ENCODE assay signal across 14 mouse cellular contexts in the genomic region with DNA sequence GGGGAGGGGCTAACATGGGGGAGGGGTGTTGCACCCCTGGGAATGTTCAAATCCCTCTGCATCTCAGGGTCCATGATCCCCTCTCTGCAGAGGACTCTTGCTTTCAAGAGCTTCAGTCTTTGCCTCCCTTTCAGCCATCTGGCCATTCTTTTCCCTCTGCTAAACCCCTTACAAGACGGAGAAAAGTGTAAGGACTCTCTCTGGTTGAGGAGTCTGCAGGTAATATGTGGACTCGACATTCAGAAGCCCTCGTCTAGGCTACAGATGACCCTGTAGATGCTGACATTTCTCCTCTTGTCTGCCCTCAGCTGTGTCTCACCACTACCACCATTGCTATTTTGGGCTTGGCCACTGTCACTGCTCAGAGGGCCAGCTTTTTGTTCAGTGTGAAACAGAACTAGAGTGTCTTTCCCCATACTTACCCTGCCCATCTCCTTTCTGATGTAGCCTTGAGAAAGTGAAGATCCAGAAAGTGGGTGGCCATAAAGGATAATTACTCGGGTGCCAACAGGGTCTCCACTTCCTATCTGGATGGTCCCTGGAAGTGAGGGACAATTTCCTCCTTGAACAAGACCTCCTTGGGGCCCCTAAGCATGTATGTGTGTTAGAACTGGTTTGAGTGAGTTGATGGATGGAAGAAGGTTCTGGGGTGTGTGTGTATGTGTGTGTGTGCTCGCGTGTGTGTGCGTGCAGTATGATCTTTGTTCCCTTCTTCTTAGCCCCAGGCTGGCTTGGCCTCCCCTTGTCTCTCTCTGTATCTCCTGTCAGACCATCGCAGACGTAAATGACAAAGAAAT. TPM values are rescaled to one million over a fixed set of nuclear protein-coding genes. Genes with fewer than 3 reads are reported as not detected.
A peak's percentile ranks its signal among the peaks of the same experiment; 100 is the strongest.
DNase-seq lines count a peak whose midpoint lies in the region; ATAC-seq and TF ChIP-seq lines count a peak whose summit lies in the region.
"Had no signal": no experiment of that assay in that cellular context is flagged by ENCODE, and none has a peak within 500 bp of the region (broad histone marks: within the 10 kb centered on the region; RNA-seq: fewer than 3 reads in every experiment).

No protein-coding gene starts in this region.

- H3K4me3 ChIP-seq in gastrocnemius, adult 2 months = no peak overlapping the region
- H3K4me3 ChIP-seq in embryonic facial prominence, embryonic 11.5 days (ENCODE audit: low read depth, low read length) = no peak overlapping the region
- no peak overlapping the region for H3K4me3 ChIP-seq in hindbrain, embryonic 10.5 days
- no peak overlapping the region for H3K4me3 ChIP-seq in limb, embryonic 12.5 days (replicated peaks)
- no peak overlapping the region for H3K4me3 ChIP-seq in liver, postnatal 0 days (ENCODE audit: low read depth, low read length)
- H3K4me3 ChIP-seq: lung, embryonic 15.5 days had no signal

- H3K9ac ChIP-seq in embryonic facial prominence, embryonic 11.5 days (replicated peaks; ENCODE audit: low read length) = peak overlapping the region; percentile 32
- H3K9ac ChIP-seq in limb, embryonic 12.5 days (replicated peaks) = no peak overlapping the region
- no peak overlapping the region for H3K9ac ChIP-seq in liver, postnatal 0 days (replicated peaks)
- H3K9ac ChIP-seq: lung, embryonic 15.5 days had no signal

- no peak overlapping the region for H3K4me2 ChIP-seq in embryonic facial prominence, embryonic 11.5 days (ENCODE audit: low read depth, low read length)
- 0 out of 2 replicates have a peak overlapping the region, but pooled peaks have one; percentile 13 for H3K4me2 ChIP-seq in limb, embryonic 12.5 days
- H3K4me2 ChIP-seq in liver, postnatal 0 days (ENCODE audit: low read depth, low read length) = no peak overlapping the region
- H3K4me2 ChIP-seq: lung, embryonic 15.5 days had no signal

- H3K9me3 ChIP-seq in embryonic facial prominence, embryonic 11.5 days (replicated peaks; ENCODE audit: control insufficient read depth, low read length) = no peaks in the 10 kb centered on the region
- no peaks in the 10 kb centered on the region for H3K9me3 ChIP-seq in hindbrain, embryonic 10.5 days
- H3K9me3 ChIP-seq in limb, embryonic 12.5 days = no peaks in the 10 kb centered on the region
- no peaks in the 10 kb centered on the region for H3K9me3 ChIP-seq in liver, postnatal 0 days (ENCODE audit: low read length)
- H3K9me3 ChIP-seq: lung, embryonic 15.5 days had no signal

- H3K36me3 ChIP-seq in embryonic facial prominence, embryonic 11.5 days (replicated peaks; ENCODE audit: control insufficient read depth, insufficient read depth, low read depth, low read length) = no peaks in the 10 kb centered on the region
- peaks cover 2% of the 10 kb centered on the region; the same call in 1 of the 2 replicates for H3K36me3 ChIP-seq in hindbrain, embryonic 10.5 days
- H3K36me3 ChIP-seq in limb, embryonic 12.5 days = peaks cover 8% of the 10 kb centered on the region
- H3K36me3 ChIP-seq in liver, postnatal 0 days (replicated peaks; ENCODE audit: insufficient read depth, low read length) = peaks cover 2% of the 10 kb centered on the region
- H3K36me3 ChIP-seq: lung, embryonic 15.5 days had no signal

- peak overlapping the region; percentile 20; the same call in 1 of the 2 replicates for H3K27ac ChIP-seq in gastrocnemius, adult 2 months
- H3K27ac ChIP-seq in embryonic facial prominence, embryonic 11.5 days (replicated peaks; ENCODE audit: low read depth, low read length) = no peak overlapping the region
- H3K27ac ChIP-seq in hindbrain, embryonic 10.5 days = peak overlapping the region; percentile 78
- H3K27ac ChIP-seq in limb, embryonic 12.5 days = peak overlapping the region; percentile 72
- no peak overlapping the region for H3K27ac ChIP-seq in liver, postnatal 0 days (ENCODE audit: low read depth)
- H3K27ac ChIP-seq: lung, embryonic 15.5 days; stomach, postnatal 0 days had no signal

- H3K4me1 ChIP-seq in embryonic facial prominence, embryonic 11.5 days (ENCODE audit: control insufficient read depth, insufficient read depth, low read length) = peaks cover 9% of the 10 kb centered on the region; the same call in 1 of the 2 replicates
- peaks cover 84% of the 10 kb centered on the region for H3K4me1 ChIP-seq in hindbrain, embryonic 10.5 days (replicated peaks)
- H3K4me1 ChIP-seq in limb, embryonic 12.5 days (replicated peaks) = peaks cover 91% of the 10 kb centered on the region
- no peaks in the 10 kb centered on the region for H3K4me1 ChIP-seq in liver, postnatal 0 days (ENCODE audit: insufficient read depth)
- H3K4me1 ChIP-seq: lung, embryonic 15.5 days had no signal

- TF ChIP-seq EP300 in liver, postnatal 0 days (IDR thresholded peaks at IDR 0.05; ENCODE audit: low read depth) = no peak

- intact Hi-C loops in gastrocnemius, adult 2 months (cut with DNase I) = loop anchor here (5.0 kb wide), 1 partner anchor 108 kb away; no protein-coding TSS in a partner anchor
- intact Hi-C loops in gastrocnemius, postnatal 14 days (cut with DNase I; ENCODE audit: low total_unique reads) = no loop called here

- no peaks in the 10 kb centered on the region for H3K27me3 ChIP-seq in embryonic facial prominence, embryonic 11.5 days (ENCODE audit: control insufficient read depth, insufficient read depth, low read length)
- H3K27me3 ChIP-seq in hindbrain, embryonic 10.5 days (ENCODE audit: insufficient read depth, poor library complexity, severe bottlenecking) = no peaks in the 10 kb centered on the region
- H3K27me3 ChIP-seq in limb, embryonic 12.5 days = 0 out of 2 replicates have a peak, but pooled peaks cover 4% of the 10 kb centered on the region
- H3K27me3 ChIP-seq in liver, postnatal 0 days (ENCODE audit: insufficient read depth, low read length) = no peaks in the 10 kb centered on the region
- H3K27me3 ChIP-seq: lung, embryonic 15.5 days had no signal

- TF ChIP-seq CTCF in gastrocnemius, adult 2 months (IDR thresholded peaks at IDR 0.05) = no peak
- TF ChIP-seq CTCF in liver, postnatal 0 days (IDR thresholded peaks at IDR 0.05; ENCODE audit: low read depth) = no peak

- ATAC-seq in embryonic facial prominence, embryonic 11.5 days (replicated peaks; ENCODE audit: insufficient number of reproducible peaks, low FRiP score, low TSS enrichment, low read depth) = 0 out of 2 replicates have a peak, but pooled peaks have one; percentile 0
- no peak for ATAC-seq in limb, embryonic 12.5 days (ENCODE audit: insufficient number of reproducible peaks, insufficient read depth, low FRiP score, low TSS enrichment, low read depth)
- no peak for ATAC-seq in liver, postnatal 0 days
- ATAC-seq in frontal cortex, adult (ENCODE audit: low TSS enrichment) = no peak

- 30% methylated on average over 9 of the region's 9 CpGs for WGBS in embryonic facial prominence, embryonic 11.5 days
- WGBS in hindbrain, embryonic 10.5 days = 45% methylated on average over 9 of the region's 9 CpGs
- WGBS in limb, embryonic 12.5 days = 33% methylated on average over 9 of the region's 9 CpGs
- 75% methylated on average over 9 of the region's 9 CpGs for WGBS in liver, postnatal 0 days (ENCODE audit: insufficient replicate concordance)

- DNase-seq in gastrocnemius, adult 2 months = no peak
- no peak for DNase-seq in gastrocnemius, postnatal 14 days
- DNase-seq in embryonic facial prominence, embryonic 11.5 days (ENCODE audit: low spot score) = no peak
- no peak for DNase-seq in hindbrain, embryonic 10.5 days (ENCODE audit: low spot score)
- no peak for DNase-seq in liver, postnatal 0 days
- DNase-seq in cerebellum, adult 9-10 months = no peak
- DNase-seq: cerebellum, adult 18-20 months; gastrocnemius, postnatal 36 days; kidney, adult 9 months; thymus, postnatal 4 days had no signal

RNA-seq across cellular contexts. Expression of gene Dmap1, which starts 27.2 kb away (rescaled TPM):
- total RNA-seq in gastrocnemius, adult 2 months (2021) = 10 to 100 TPM; 15.1 to 17.5 TPM
- 10 to 100 TPM; 17.9 to 18.1 TPM for total RNA-seq in gastrocnemius, postnatal 14 days (2021)
- polyA plus RNA-seq in embryonic facial prominence, embryonic 11.5 days (2014; fragmentation: Nextera tagmentation; extraction: Ambion mirVana) = 89.6 and 89.9 TPM in 2 replicates
- 69.2 and 72.5 TPM in 2 replicates for polyA plus RNA-seq in hindbrain, embryonic 10.5 days (2016; fragmentation: Nextera tagmentation; extraction: Ambion mirVana)
- polyA plus RNA-seq in limb, embryonic 12.5 days (2016; fragmentation: Nextera tagmentation; extraction: Ambion mirVana) = 87.0 and 87.5 TPM in 2 replicates
- 14.6 TPM in 2 replicates for polyA plus RNA-seq in liver, postnatal 0 days (2015; fragmentation: Nextera tagmentation; extraction: Ambion mirVana)

Comparison
In these comparisons a context has a peak if more than half of its experiments do, and no peak if none do; other contexts are left out.
1. H3K27ac ChIP-seq: peak in gastrocnemius, adult 2 months (single experiment), hindbrain, embryonic 10.5 days (single experiment) and limb, embryonic 12.5 days (single experiment); none in embryonic facial prominence, embryonic 11.5 days (single experiment) and liver, postnatal 0 days (single experiment).